Mouse (Mus musculus): ENCODE data around the gene B230118H07Rik. TPM values are rescaled to one million over a fixed set of nuclear protein-coding genes. Genes with fewer than 3 reads are reported as not detected.
"Not testable (repeated sequence)": the region's sequence is repeated elsewhere in the genome, so short reads cannot be mapped to it uniquely, and the experiment has no call there.

Gene B230118H07Rik
- polyA plus RNA-seq, 2 experiments from 2014 or later: 0.82 to 3.5 TPM

DNA sequence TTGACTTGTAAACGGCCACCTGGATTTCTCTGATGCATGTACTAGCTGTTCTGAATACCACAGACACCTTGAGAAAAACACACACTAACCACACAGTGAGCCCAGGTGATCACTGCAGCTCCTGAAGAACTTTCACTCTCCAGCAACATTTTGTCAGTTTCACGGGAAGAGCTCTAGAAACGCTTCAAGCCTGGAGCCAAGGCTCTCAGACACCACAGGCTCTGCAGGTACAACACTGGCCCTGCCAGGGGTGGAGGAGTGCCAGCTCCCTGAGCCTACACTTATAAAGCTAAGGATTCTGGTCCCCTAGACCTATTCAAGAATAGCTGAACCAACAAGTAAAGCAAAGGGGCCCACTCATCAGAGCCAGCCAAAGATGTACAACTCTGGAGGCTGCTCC is 67.9 kb downstream of the B230118H07Rik start:
- ATAC-seq: no peak

GRCm38 (mm10) chr2:101580977-101581376 is 68.4 kb downstream of the B230118H07Rik start:
- ATAC-seq: no peak

DNA sequence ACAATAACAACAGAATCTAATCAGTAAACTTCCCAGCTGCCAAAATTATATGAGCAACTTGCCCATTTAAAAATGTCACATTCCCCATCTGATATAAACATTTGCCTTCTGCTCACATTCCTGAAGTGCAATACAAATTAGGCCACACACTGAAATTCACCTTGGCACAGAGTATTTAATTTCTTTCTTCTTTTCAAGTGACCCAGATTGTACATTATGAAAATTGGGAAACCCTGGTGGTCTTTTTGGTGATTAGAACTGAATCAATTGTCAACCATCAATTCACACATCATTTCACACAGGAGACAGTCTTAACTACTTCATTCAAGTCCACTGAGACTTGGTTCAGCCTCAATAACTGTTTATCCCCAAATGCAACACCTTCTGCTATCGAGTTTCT is 68.9 kb downstream of the B230118H07Rik start:
- no peak for ATAC-seq

GRCm38 (mm10) chr2:101580027-101580426 is 69.3 kb downstream of the B230118H07Rik start:
- no peak for ATAC-seq

GRCm38 (mm10) chr2:101577243-101577642 is 72.1 kb downstream of the B230118H07Rik start:
- no peak for ATAC-seq

DNA sequence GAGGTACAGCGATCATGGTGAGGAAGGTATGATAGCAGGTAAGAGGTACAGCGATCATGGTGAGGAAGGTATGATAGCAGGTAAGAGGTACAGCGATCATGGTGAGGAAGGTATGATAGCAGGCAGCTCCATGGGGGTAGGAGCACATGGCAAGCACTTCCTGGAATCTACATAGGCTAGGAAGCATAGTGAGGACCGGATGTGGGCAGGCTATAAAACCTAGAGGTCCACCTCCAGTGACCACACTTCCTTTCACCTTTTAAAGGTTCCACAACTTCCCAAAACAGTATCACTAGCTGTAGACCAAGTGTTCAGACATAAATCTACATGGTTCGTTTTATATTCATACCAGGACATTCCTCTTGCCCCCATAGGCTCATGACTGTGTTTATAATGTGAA is 80.1 kb downstream of the B230118H07Rik start:
- no peak for ATAC-seq

DNA sequence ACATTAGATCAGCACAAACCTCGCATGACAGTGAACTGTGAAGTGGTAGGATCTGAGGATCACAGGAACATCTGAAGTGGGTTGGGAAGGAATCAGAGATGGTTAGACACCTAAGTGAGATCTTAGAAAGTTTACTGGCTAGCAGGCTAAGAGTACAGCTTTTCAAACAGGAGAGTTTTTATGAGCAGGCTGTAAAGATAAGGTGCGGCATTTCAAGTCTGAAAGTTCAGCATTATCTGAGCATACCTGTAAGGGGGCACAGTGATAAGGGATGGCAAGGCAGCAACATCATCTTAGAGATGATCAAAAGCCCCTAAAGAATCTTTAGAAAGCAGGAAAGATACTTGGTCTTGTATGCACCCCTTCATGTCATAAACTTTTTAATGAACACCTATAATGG is 81.8 kb downstream of the B230118H07Rik start:
- no peak for ATAC-seq

DNA sequence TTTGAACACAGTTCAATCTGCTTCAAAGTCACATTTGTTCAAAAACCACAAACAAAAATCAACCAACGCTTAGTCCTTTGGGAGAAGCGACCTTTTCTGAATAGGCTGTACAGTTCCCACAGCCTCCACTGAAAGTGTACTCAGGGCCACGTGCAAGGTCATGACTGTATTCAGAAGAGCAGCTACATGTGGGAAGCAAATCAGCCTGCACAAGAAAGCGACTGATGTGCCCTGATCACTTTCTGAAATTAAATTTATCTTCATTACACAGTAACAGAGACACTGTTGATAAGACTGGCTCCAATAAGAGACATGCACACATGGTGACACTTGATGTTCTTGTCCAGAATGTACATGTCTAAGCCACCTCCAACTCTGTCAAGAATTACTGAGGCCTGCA is 85.6 kb downstream of the B230118H07Rik start:
- no peak for ATAC-seq

- no peak for ATAC-seq
Measured at GRCm38 (mm10) chr2:101563206-101563605, 86.1 kb downstream of the B230118H07Rik start.

GRCm38 (mm10) chr2:101559431-101559830 is 89.9 kb downstream of the B230118H07Rik start:
- no peak for ATAC-seq

DNA sequence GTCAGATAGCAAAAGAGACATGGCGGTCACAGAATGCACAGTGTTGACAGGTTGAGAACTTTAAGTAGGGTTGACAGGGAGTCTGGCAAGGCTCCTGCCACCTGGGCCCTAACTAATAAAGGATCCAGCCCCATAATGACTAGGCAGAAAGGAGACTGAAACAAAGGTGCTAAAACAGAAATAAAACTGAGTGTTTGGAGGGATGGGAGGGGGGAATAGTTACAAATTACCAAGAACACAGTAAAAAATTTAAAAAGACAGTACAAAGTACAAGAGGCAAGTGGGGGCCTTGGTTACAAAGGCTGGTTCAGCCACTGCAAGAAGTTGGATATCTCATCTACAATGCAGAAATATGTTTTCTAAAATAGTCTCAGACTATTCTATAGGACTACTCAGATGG is 93.4 kb downstream of the B230118H07Rik start:
- no peak for ATAC-seq

DNA sequence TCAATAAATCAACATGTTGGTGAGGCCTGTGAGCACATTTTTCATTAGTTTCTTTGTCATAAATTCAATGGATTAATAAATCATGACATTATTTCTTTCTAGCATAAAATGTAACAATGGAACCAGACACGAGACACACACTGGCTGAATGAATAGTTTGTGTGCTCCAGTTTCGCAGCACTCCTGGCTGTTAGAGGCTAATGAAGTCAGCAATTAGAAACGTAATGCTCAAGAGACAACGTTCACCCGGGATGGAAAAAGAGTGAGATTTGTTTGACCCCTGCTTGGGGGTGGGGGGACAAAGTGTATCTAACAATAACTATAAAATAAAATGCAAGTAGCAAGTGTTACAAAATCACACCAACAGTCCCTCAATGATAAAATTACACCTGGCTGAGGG is 95.5 kb downstream of the B230118H07Rik start:
- no peak for ATAC-seq

DNA sequence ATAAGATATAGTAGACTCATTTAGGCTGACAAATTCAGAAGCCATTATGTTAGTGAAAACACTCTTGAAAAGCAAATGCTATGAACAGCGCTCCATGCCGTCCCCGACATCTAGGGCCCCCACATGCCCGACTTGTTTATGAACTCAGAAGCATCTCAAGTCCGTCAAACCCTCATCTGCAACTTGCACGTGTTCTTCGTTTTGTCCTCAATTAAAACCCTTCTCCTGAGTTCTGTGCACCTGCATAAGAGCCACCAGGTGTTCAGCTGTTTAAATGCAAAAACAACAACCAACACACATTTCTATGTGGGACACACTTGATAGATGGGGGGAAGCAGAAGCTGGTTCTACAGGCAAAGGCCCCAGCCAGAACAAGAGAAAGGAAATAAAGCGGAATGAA is 97.0 kb downstream of the B230118H07Rik start:
- no peak for ATAC-seq

GRCm38 (mm10) chr2:101551026-101551719 is 98.2 kb downstream of the B230118H07Rik start:
- no peak for ATAC-seq

- ATAC-seq: no peak
Measured at GRCm38 (mm10) chr2:101550176-101550575, 99.2 kb downstream of the B230118H07Rik start.

- no peak for ATAC-seq
Measured at GRCm38 (mm10) chr2:101548866-101549265, 100.5 kb downstream of the B230118H07Rik start.

- ATAC-seq: no peak
Measured at GRCm38 (mm10) chr2:101545593-101545992, 103.7 kb downstream of the B230118H07Rik start.

GRCm38 (mm10) chr2:101543704-101544417 is 105.5 kb downstream of the B230118H07Rik start:
- ATAC-seq: no peak

GRCm38 (mm10) chr2:101536887-101537286 is 112.4 kb downstream of the B230118H07Rik start:
- ATAC-seq: not testable (repeated sequence)

- no peak for ATAC-seq
Measured at GRCm38 (mm10) chr2:101533741-101534140, 115.6 kb downstream of the B230118H07Rik start.

- ATAC-seq: no peak
Measured at GRCm38 (mm10) chr2:101525503-101526381, 123.6 kb downstream of the B230118H07Rik start.

DNA sequence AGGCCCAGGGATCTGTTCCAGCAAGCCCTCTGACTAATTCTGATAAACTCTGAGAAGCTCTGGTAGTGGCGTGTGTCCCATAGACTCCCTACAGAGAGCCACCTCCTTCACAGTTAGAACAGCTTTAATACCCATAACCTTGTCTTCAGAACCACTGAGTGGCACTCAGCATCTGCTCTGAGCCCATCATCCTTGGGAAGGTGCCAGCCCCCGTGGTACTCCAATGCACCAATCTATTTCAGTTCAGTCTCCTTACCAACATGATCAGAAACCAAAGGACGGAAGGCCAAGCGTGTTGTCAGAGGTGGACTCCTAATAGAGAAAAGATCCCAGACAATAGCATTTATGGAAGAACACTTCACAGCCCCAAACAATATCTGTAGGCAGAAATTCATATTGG is 124.2 kb downstream of the B230118H07Rik start:
- no peak for ATAC-seq

- no peak for ATAC-seq
Measured at GRCm38 (mm10) chr2:101520503-101520902, 128.8 kb downstream of the B230118H07Rik start.

Measured in CD4-positive, CD25-positive, alpha-beta regulatory T cell, adult 4 months (primary cell).